Mouse (Mus musculus) kidney, adult 2 months (tissue): ENCODE data around the gene Npepl1. TPM values are rescaled to one million over a fixed set of nuclear protein-coding genes. Genes with fewer than 3 reads are reported as not detected.
A peak's percentile ranks its signal among the peaks of the same experiment; 100 is the strongest.

ENCODE experiments used
- DNase-seq: peaks from one replicate; pipeline ENCODE4 v3.0.0; 2021
- H3K27ac ChIP-seq: fragments of 200-500 bp; 2 replicates; pipeline ENCODE4 v1.5.1; 2012; ENCODE audit warnings: low read depth, low read length, control low read depth, inconsistent platforms; ENCODE audit not compliant: insufficient read depth
- H3K27me3 ChIP-seq: fragments of 200-500 bp; replicated peaks from 2 replicates; pipeline ENCODE4 v1.6.1; 2012; ENCODE audit warnings: mild to moderate bottlenecking, moderate library complexity, low read length, inconsistent platforms; ENCODE audit not compliant: control insufficient read depth, insufficient read depth
- H3K36me3 ChIP-seq: fragments of 200-500 bp; 2 replicates; pipeline ENCODE4 v1.6.1; 2012; ENCODE audit warnings: mild to moderate bottlenecking, moderate library complexity, low read length, inconsistent platforms; ENCODE audit not compliant: control insufficient read depth, insufficient read depth
- H3K4me1 ChIP-seq: fragments of 200-500 bp; 2 replicates; pipeline ENCODE4 v1.6.1; 2011; ENCODE audit warnings: low read length; ENCODE audit not compliant: control insufficient read depth, insufficient read depth
- H3K4me3 ChIP-seq: fragments of 200-500 bp; 2 replicates; pipeline ENCODE4 v1.5.1; 2011; ENCODE audit warnings: mild to moderate bottlenecking, low read depth, low read length, control low read depth; ENCODE audit not compliant: insufficient read depth
- CTCF ChIP-seq: fragments of 200-500 bp; conservative IDR thresholded peaks from 2 replicates; pipeline ENCODE4 v1.5.1; 2011; ENCODE audit warnings: low read depth, mild to moderate bottlenecking, control low read depth, low read length, moderate library complexity, mixed read lengths; ENCODE audit not compliant: insufficient read depth, insufficient read length
- POLR2A ChIP-seq: fragments of 200-500 bp; IDR thresholded peaks from one replicate; pipeline ENCODE4 v1.6.1; 2011; ENCODE audit warnings: low read depth, low read length, control low read depth
- WGBS: fragments of 180-500 bp; shearing (Covaris S2); methylation state at CpG from one replicate; pipeline ENCODE4 v1.1.7; 2018; 5-methylcytosine and 5-hydroxymethylcytosine counted together
- polyA plus RNA-seq: library from polyadenylated mRNA; depleted of rRNA; stranded (reverse); fragments of >200 nt; gene quantifications from 2 replicates; pipeline ENCODE4 v1.2.3, GENCODE M21; 2012

The Npepl1 gene
- polyA plus RNA-seq, 1 experiment: 91.6 TPM

DNA sequence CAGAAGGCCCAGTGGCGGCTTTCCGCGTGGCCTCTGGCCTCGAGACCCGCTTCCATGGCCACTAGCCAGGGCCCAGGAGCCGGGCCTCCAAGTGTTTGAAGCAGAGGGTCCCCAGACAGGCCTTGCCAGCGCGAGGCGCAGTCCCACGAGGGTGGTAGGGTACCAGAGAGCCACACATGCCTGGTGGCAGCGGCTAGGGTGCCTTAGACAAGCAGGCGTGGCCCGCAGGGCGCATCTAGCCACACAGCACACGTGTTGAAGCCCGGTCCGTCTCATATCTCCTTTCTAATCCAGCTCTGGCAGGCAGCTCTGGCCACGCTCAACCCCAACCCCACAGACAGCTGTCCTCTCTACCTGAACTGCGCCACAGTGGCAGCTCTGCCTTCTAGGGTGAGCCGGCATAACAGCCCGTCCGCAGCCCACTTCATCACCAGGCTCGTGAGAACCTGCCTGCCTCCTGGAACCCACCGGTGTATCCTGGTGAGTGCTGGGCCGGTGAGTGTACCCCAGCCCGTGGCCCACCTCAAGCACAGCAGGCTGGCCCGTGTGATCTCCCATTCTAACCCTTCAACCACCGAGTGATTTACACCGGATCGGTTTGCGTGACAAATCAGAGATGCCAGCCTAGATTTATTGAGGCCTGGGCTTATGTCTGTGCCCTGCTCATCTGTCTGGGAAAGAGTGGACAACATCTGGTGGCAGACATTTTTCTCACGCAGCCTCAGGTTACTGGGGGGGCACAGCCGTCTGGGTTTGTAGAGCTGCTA, 817 bp downstream of the Npepl1 start:
- 50% methylated on average over 33 of the region's 33 CpGs for WGBS
- Histone ChIP-seq H3K27ac (peak overlapping the region; percentile 53; the same call in 1 of the 2 replicates), H3K4me3 (peak overlapping the region; percentile 84), H3K27me3 (no peaks in the 10 kb centered on the region), H3K4me1 (no peaks in the 10 kb centered on the region; the same call in 1 of the 2 replicates), H3K36me3 (0 out of 2 replicates have a peak, but pooled peaks cover 1% of the 10 kb centered on the region)
- TF ChIP-seq POLR2A: no peak
- TF ChIP-seq CTCF: no peak
- no peak for DNase-seq

DNA sequence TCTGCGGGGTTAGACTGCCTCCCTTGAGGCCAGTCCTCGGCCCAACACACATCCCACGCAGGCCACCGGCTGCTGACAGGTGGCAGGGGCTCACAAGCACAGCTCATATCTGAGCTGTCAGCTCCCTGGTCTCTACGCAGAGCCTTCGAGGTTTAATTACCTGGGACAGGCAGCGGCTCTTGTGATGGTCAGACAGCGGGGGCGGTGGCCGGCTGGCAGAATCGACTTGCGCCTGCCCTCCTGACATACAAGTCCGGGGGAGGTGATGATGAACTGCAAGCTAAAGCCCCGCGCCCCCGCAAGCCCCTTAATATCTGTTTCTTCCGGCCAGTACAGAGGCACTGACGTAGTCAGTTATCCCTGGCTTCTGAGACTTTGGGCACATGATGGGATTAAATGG, 2.8 kb downstream of the Npepl1 start:
- Histone ChIP-seq H3K27me3 (no peaks in the 10 kb centered on the region), H3K27ac (no peak overlapping the region), H3K4me3 (no peak overlapping the region), H3K36me3 (0 out of 2 replicates have a peak, but pooled peaks cover 1% of the 10 kb centered on the region), H3K4me1 (no peaks in the 10 kb centered on the region; the same call in 1 of the 2 replicates)
- 72% methylated on average over 18 of the region's 18 CpGs for WGBS
- TF ChIP-seq POLR2A (no peak), CTCF (no peak)
- no peak for DNase-seq

DNA sequence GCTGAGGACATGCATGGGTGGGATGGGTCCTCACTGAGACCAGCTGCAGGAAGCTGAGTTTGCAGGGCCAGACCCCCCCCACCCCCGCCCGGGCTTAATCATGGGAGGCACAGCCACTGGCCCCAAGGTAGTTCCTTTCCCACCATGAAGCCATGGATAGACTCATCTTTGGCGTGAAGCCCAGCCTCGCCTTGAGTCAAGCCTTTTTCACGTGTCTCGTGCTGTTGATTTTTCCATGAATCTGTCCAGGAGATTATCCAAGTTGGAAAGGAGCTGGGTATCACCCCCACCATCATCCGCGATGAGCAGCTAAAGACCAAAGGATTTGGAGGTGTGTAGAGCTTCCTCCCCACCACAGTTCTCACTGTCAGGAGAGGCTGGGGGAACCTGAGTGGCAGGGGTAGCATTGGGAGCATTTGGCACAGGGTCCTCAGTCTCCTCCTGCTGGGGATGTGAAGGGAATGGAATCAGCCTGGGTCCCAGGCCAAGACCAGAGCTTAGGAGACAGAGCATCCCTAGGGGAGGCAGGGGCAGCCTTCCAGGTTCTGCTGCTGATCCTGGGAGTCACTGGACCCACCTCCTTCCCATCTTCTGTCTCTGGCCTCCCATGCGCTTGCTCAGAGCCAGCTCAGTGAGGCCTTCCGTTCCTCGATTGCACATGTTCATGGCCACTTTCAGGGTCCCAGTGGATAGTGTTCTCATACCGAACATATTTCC, 4.2 kb downstream of the Npepl1 start:
- TF ChIP-seq CTCF (no peak), POLR2A (no peak)
- Histone ChIP-seq H3K4me1 (no peaks in the 10 kb centered on the region; the same call in 1 of the 2 replicates), H3K27me3 (no peaks in the 10 kb centered on the region), H3K4me3 (no peak overlapping the region), H3K27ac (no peak overlapping the region), H3K36me3 (0 out of 2 replicates have a peak, but pooled peaks cover 1% of the 10 kb centered on the region)
- DNase-seq: no peak
- WGBS: 92% methylated on average over 12 of the region's 12 CpGs

DNA sequence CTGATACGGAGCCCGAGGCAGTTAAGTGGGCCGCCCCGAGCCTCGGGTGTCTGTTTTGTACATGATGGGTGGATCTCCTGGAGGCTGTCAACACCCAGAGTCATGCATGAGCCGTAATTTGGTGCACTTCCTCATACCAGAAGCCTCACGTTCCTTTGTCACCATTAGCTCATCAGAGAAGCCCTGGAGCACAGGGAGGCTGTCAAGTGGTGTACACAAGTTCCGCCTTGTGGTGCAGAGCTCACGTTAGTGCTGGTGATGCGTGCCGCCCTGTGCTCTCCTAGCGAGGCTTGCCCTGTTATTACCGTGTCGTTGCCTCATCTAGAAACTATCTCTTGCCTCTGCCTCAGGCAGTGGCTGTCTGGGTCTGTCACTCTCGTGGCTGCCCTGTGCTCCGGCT, 6.8 kb downstream of the Npepl1 start:
- TF ChIP-seq CTCF: no peak
- no peak for TF ChIP-seq POLR2A
- H3K4me3 ChIP-seq: no peak overlapping the region
- H3K36me3 ChIP-seq: peaks cover 4% of the 10 kb centered on the region; the same call in 1 of the 2 replicates
- H3K27me3 ChIP-seq: no peaks in the 10 kb centered on the region
- WGBS: 73% methylated on average over 16 of the region's 16 CpGs
- H3K27ac ChIP-seq: no peak overlapping the region
- H3K4me1 ChIP-seq: no peaks in the 10 kb centered on the region
- no peak for DNase-seq

DNA sequence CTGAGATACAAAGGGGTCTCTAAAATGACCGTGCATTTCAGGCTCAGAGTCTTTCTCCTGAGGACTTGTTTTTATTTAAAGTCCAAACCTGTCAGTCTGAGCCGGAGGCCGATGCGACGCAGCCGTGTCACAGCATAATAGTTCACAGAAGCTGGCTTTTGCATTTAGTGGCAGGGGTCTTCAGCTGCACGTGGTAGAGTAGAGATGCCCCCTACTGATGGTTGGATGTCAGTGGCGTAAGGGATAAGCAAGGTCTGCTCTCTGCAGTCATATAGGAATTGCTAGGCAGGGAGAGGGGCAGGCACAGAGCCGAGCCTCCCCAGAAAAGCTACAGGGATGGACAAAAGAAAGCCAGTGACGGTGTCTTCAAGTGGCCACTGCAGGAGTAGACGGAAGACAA, 8.0 kb downstream of the Npepl1 start:
- H3K36me3 ChIP-seq: peaks cover 4% of the 10 kb centered on the region; the same call in 1 of the 2 replicates
- TF ChIP-seq CTCF (no peak), POLR2A (no peak)
- no peak overlapping the region for H3K27ac ChIP-seq
- 84% methylated on average over 11 of the region's 11 CpGs for WGBS
- no peak for DNase-seq
- H3K27me3 ChIP-seq: no peaks in the 10 kb centered on the region
- H3K4me1 ChIP-seq: no peaks in the 10 kb centered on the region
- H3K4me3 ChIP-seq: no peak overlapping the region

DNA sequence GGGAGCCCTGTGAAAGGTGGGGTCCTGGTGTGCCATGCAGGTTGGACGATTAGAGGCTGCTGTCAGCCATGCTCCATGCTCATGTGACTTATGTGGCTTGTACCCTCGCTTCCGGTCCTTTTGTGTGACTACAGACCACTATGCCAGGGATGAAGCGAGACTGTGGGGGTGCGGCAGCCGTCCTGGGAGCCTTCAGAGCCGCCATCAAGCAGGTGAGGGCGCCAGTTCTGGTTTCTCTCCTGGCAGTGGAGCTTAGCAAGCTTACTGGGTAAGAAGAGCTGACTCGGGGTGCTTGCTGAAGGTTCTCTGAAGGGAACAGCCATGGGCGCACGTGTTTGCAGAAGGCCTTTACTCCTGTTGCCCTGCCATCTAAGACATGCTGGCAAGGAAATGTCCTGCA, 9.1 kb downstream of the Npepl1 start:
- H3K4me3 ChIP-seq: no peak overlapping the region
- TF ChIP-seq POLR2A (no peak), CTCF (no peak)
- H3K27me3 ChIP-seq: no peaks in the 10 kb centered on the region
- H3K4me1 ChIP-seq: no peaks in the 10 kb centered on the region
- DNase-seq: no peak
- 96% methylated on average over 11 of the region's 11 CpGs for WGBS
- peaks cover 4% of the 10 kb centered on the region; the same call in 1 of the 2 replicates for H3K36me3 ChIP-seq
- no peak overlapping the region for H3K27ac ChIP-seq

DNA sequence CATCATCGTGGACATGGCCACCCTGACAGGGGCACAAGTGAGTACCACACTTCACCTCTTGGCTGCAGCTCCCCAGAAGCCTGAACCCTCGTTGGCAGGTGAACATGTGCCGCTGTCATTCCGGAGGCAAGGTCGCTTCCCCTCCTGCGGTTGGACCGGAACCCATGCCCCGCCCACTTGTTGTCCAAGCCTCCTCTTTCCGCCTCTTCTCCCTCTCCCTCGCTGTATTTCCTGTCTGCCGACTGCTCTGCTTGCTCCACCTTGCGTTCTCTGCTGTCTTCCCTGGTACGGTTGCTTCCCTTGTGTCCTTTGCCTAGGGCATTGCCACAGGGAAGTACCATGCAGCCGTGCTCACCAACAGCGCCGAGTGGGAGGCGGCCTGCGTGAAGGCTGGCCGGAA, 10.5 kb downstream of the Npepl1 start:
- no peak overlapping the region for H3K27ac ChIP-seq
- WGBS: 89% methylated on average over 19 of the region's 19 CpGs
- H3K4me3 ChIP-seq: no peak overlapping the region
- TF ChIP-seq POLR2A (no peak), CTCF (no peak)
- no peaks in the 10 kb centered on the region for H3K4me1 ChIP-seq
- no peak for DNase-seq
- no peaks in the 10 kb centered on the region for H3K27me3 ChIP-seq
- peaks cover 4% of the 10 kb centered on the region; the same call in 1 of the 2 replicates for H3K36me3 ChIP-seq
